Mouse (Mus musculus) c-Kit-negative CD71-positive TER-119-positive erythroid progenitor cells, embryonic 14.5 days (primary cell): ENCODE data around the gene Nipa2.

Experiments used
- DNase-seq: peaks from one replicate; pipeline ENCODE4 v3.0.0-alpha.2; 2013; ENCODE audit warnings: low read depth, low spot score

Nipa2 gene

GRCm38 (mm10) chr7:55962004-55962908 is at the start of gene Nipa2:
Gene Nipa2 (minus strand): TSS chr7:55962476.
- DNase-seq: peak; percentile 88

- DNase-seq: no peak
Measured at GRCm38 (mm10) chr7:56011018-56011333, 48.7 kb upstream of the Nipa2 start.

- DNase-seq: no peak
Measured at GRCm38 (mm10) chr7:56010318-56011017, 48.2 kb upstream of the Nipa2 start.

GRCm38 (mm10) chr7:55998997-55999396 is 36.7 kb upstream of the Nipa2 start:
- no peak for DNase-seq

- DNase-seq: no peak
Measured at GRCm38 (mm10) chr7:55995013-55995412, 32.7 kb upstream of the Nipa2 start.

- no peak for DNase-seq
Measured at GRCm38 (mm10) chr7:55991858-55992257, 29.6 kb upstream of the Nipa2 start.

GRCm38 (mm10) chr7:55991129-55991528 is 28.9 kb upstream of the Nipa2 start:
- DNase-seq: no peak

- DNase-seq: peak; percentile 54
Measured at GRCm38 (mm10) chr7:55986526-55987214, 24.4 kb upstream of the Nipa2 start.

GRCm38 (mm10) chr7:55984754-55985153 is 22.5 kb upstream of the Nipa2 start:
- DNase-seq: no peak

- DNase-seq: no peak
Measured at GRCm38 (mm10) chr7:55983107-55983506, 20.8 kb upstream of the Nipa2 start.

- DNase-seq: peak; percentile 39
Measured at GRCm38 (mm10) chr7:55982010-55982700, 19.9 kb upstream of the Nipa2 start.

GRCm38 (mm10) chr7:55981511-55981910 is 19.2 kb upstream of the Nipa2 start:
- DNase-seq: no peak

GRCm38 (mm10) chr7:55974429-55974828 is 12.2 kb upstream of the Nipa2 start:
- no peak for DNase-seq

GRCm38 (mm10) chr7:55969415-55969814 is 7.1 kb upstream of the Nipa2 start:
- no peak for DNase-seq

- DNase-seq: peak; percentile 35
Measured at GRCm38 (mm10) chr7:55968258-55968901, 6.1 kb upstream of the Nipa2 start.

- DNase-seq: no peak
Measured at GRCm38 (mm10) chr7:55966866-55967460, 4.7 kb upstream of the Nipa2 start.

- DNase-seq: no peak
Measured at GRCm38 (mm10) chr7:55960506-55960905, 1.8 kb downstream of the Nipa2 start.

- DNase-seq: no peak
Measured at GRCm38 (mm10) chr7:55959801-55960200, 2.5 kb downstream of the Nipa2 start.

- no peak for DNase-seq
Measured at GRCm38 (mm10) chr7:55957916-55958315, 4.4 kb downstream of the Nipa2 start.

GRCm38 (mm10) chr7:55957178-55957577 is 5.1 kb downstream of the Nipa2 start:
- DNase-seq: no peak

GRCm38 (mm10) chr7:55956054-55956453 is 6.2 kb downstream of the Nipa2 start:
- no peak for DNase-seq
